Mouse (Mus musculus) kidney, embryonic 15.5 days (tissue): ENCODE data around the gene Psd. TPM values are rescaled to one million over a fixed set of nuclear protein-coding genes. Genes with fewer than 3 reads are reported as not detected.

Experiments used
- ATAC-seq: fragments of 200-750 bp; cut with Nextera tagmentation; replicated peaks from 2 replicates; pipeline ENCODE4 v1.8.0; 2017; ENCODE audit warnings: moderate TSS enrichment; ENCODE audit not compliant: low FRiP score
- H3K27ac ChIP-seq: fragments of 300-500 bp; sonication (generic); 2 replicates; pipeline ENCODE4 v1.5.1; 2015; ENCODE audit warnings: mild to moderate bottlenecking, inconsistent platforms
- H3K27me3 ChIP-seq: fragments of 300-500 bp; sonication (generic); 2 replicates; pipeline ENCODE4 v1.6.1; 2015; ENCODE audit warnings: inconsistent platforms
- H3K36me3 ChIP-seq: fragments of 300-500 bp; sonication (generic); 2 replicates; pipeline ENCODE4 v1.6.1; 2015; ENCODE audit warnings: inconsistent platforms
- H3K4me1 ChIP-seq: fragments of 300-500 bp; sonication (generic); 2 replicates; pipeline ENCODE4 v1.6.1; 2015; ENCODE audit warnings: inconsistent platforms
- H3K4me2 ChIP-seq: fragments of 300-500 bp; sonication (generic); 2 replicates; pipeline ENCODE4 v1.6.1; 2015; ENCODE audit warnings: moderate library complexity, mild to moderate bottlenecking, inconsistent platforms
- H3K4me3 ChIP-seq: fragments of 300-500 bp; sonication (generic); replicated peaks from 2 replicates; pipeline ENCODE4 v1.5.1; 2015; ENCODE audit warnings: mild to moderate bottlenecking, inconsistent platforms
- H3K9ac ChIP-seq: fragments of 300-500 bp; sonication (generic); 2 replicates; pipeline ENCODE4 v1.6.1; 2015; ENCODE audit warnings: mild to moderate bottlenecking, inconsistent platforms
- H3K9me3 ChIP-seq: fragments of 300-500 bp; sonication (generic); replicated peaks from 2 replicates; pipeline ENCODE4 v1.6.1; 2016; ENCODE audit warnings: inconsistent platforms
- WGBS: fragments of 180-500 bp; shearing (Covaris S2); methylation state at CpG from one replicate; pipeline ENCODE4 v1.1.7; 2015; ENCODE audit warnings: mixed read lengths; 5-methylcytosine and 5-hydroxymethylcytosine counted together
- polyA plus RNA-seq: library from polyadenylated mRNA; unstranded; fragments of >200 nt; fragmentation: Nextera tagmentation; extraction: Ambion mirVana; gene quantifications from 2 replicates; pipeline ENCODE4 v1.2.1, GENCODE M21; 2015

Gene Psd
- polyA plus RNA-seq, 1 experiment from 2014 or later, result 7.2 TPM

DNA sequence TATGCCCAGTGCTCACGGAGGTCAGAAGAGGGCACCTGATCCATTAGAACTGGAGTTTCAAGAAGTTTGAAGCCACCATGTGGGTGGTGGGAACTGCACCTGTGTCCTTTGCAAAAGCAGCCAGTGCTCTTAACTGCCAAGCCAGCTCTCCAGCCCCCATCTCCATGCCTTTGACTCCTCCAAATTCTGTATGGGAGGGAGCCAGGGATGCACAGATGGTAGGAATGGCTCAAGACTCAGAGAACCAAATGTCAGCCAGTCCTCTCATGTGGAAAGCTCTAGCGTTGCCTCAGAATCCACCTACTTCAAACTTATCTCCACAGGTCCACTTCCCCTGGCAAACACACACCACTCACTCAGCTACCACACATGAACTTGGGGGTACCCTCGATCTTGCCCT, 7.0 kb upstream of the Psd start:
- WGBS, result 85% methylated on average over 3 of the region's 3 CpGs
- no peak for ATAC-seq

DNA sequence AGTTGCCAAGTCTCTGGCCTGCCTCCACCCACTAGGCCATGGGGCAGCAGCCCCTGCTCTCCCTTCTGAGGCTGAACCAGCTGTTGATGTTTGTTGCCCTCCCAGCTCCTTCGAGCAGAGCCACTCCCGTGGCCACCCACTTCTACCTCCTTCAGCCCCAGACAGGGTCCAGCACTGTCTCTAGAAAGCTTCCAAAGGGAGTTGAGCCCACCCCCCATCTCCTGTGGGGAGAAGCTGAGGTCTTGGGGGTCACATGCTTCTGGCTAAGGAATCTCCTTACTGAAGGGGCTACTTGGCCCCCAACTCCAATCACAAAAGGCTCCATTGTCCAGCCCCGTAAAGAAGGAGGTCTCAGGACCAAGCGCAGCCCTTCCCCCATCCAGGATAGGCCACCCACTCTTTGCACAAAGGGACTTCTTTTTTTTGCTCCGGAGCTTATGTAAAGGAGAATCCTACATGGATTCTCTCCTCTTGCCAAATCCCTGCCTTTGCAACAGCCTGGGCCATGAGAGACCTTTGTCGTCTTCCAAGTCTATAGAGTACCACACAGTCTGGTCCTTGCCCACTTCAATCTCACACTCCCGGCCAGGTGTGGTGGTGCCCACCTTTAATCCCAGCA, 5.9 kb upstream of the Psd start:
- no peak for ATAC-seq
- H3K4me2 ChIP-seq, result no peak overlapping the region
- H3K36me3 ChIP-seq, result peaks cover 24% of the 10 kb centered on the region
- H3K27me3 ChIP-seq, result no peaks in the 10 kb centered on the region
- H3K27ac ChIP-seq, result no peak overlapping the region
- H3K4me3 ChIP-seq, result no peak overlapping the region
- 77% methylated on average over 7 of the region's 7 CpGs for WGBS
- H3K4me1 ChIP-seq, result peaks cover 33% of the 10 kb centered on the region
- no peaks in the 10 kb centered on the region for H3K9me3 ChIP-seq
- H3K9ac ChIP-seq, result no peak overlapping the region

More for the DNA sequence above, 7.0 kb upstream of the Psd start:
- peaks cover 32% of the 10 kb centered on the region for H3K4me1 ChIP-seq
- no peak overlapping the region for H3K4me3 ChIP-seq
- H3K27me3 ChIP-seq, result no peaks in the 10 kb centered on the region
- peaks cover 24% of the 10 kb centered on the region for H3K36me3 ChIP-seq
- no peak overlapping the region for H3K9ac ChIP-seq
- H3K9me3 ChIP-seq, result no peaks in the 10 kb centered on the region
- no peak overlapping the region for H3K4me2 ChIP-seq
- H3K27ac ChIP-seq, result no peak overlapping the region

DNA sequence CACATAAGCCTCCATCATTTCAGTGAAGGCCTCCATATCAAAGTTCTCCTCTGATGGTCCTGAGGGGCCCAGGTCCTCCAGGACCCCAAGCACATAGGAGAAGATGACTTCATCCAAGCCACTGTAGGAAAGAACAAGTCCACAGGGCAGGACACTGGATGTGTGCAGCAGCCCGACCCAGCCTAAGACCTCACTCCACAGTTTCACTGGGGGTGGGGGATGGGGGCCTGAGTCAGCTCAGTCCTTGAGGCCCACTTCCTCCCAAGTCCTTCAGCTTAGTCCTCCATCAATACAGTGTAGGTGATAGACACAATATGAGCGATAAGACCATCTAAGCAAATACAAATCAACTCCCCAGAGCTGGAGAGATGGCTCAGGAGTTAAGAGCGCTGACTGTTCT, 5.0 kb upstream of the Psd start:
- no peak overlapping the region for H3K9ac ChIP-seq
- peaks cover 24% of the 10 kb centered on the region for H3K36me3 ChIP-seq
- 86% methylated on average over 3 of the region's 3 CpGs for WGBS
- H3K4me3 ChIP-seq, result no peak overlapping the region
- H3K27ac ChIP-seq, result no peak overlapping the region
- peaks cover 6% of the 10 kb centered on the region for H3K27me3 ChIP-seq
- H3K4me1 ChIP-seq, result peaks cover 33% of the 10 kb centered on the region
- H3K4me2 ChIP-seq, result no peak overlapping the region
- H3K9me3 ChIP-seq, result no peaks in the 10 kb centered on the region
- no peak for ATAC-seq

DNA sequence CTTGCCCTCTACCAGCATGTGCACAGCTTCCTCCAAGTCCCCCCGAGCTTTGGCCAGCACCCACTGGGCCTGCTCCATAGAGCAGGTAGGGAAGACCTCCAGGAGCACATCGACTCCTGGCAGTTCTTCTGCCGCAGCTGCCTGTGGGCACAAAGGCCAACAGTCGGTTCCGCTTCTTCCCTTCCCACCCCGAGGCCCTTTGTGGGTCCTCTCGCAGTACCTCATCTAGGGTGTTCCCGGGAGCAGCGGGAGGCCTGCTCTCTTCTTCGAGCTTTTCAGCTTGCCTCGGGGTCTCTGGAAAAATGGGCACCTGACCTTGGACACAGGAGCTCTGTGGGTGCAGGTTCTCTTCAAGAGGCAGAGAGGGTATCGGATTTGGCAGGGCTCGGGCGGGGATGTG, 4.4 kb upstream of the Psd start:
- Histone ChIP-seq H3K4me2 (no peak overlapping the region), H3K27ac (no peak overlapping the region), H3K27me3 (peaks cover 12% of the 10 kb centered on the region), H3K36me3 (peaks cover 24% of the 10 kb centered on the region), H3K9ac (no peak overlapping the region), H3K4me3 (no peak overlapping the region), H3K4me1 (peaks cover 33% of the 10 kb centered on the region), H3K9me3 (no peaks in the 10 kb centered on the region)
- WGBS, result 91% methylated on average over 14 of the region's 14 CpGs
- ATAC-seq, result no peak

DNA sequence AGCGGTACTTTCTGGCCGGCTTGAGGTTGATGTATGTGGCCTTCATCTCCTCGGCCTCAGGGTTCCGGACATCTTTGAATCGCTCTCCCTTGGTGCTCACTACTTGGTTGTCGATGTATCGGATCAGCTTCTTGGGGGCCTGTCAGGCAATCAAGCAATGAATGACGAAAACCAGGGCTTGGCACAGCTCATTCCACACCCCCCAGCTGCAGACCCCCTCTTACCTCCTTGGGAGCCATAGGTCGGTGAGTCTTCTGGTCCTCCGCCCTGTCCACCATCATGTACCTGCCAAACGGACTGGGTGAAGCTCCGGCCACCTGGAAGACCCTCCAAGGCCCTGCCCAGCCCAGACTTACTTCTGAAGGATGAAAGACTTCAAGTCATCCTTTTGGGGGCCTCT, 3.7 kb upstream of the Psd start:
- H3K27ac ChIP-seq, result no peak overlapping the region
- peaks cover 24% of the 10 kb centered on the region for H3K36me3 ChIP-seq
- H3K4me2 ChIP-seq, result no peak overlapping the region
- peaks cover 33% of the 10 kb centered on the region for H3K4me1 ChIP-seq
- no peak overlapping the region for H3K9ac ChIP-seq
- WGBS, result 90% methylated on average over 12 of the region's 12 CpGs
- no peak for ATAC-seq
- H3K27me3 ChIP-seq, result peaks cover 19% of the 10 kb centered on the region
- no peaks in the 10 kb centered on the region for H3K9me3 ChIP-seq
- H3K4me3 ChIP-seq, result no peak overlapping the region

DNA sequence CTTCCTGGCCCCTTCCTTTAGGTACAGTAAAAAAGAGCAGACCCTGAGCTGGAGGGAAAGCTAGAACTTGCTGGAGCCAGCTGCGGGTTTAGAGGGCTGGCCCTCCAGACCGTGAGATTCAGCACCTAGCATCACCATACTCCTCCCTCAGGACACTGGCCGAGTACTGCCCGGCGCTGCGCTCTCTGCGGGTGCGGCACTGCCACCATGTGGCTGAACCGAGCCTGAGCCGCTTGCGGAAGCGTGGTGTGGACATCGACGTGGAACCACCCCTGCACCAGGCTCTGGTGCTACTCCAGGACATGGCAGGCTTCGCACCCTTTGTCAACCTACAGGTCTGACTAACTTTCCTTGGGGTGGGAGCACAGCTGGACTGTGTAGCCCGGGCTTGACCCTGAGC, 3.0 kb upstream of the Psd start:
- peaks cover 33% of the 10 kb centered on the region for H3K4me1 ChIP-seq
- H3K36me3 ChIP-seq, result peaks cover 24% of the 10 kb centered on the region
- 5% methylated on average over 16 of the region's 16 CpGs for WGBS
- peak; percentile 66 for ATAC-seq
- no peaks in the 10 kb centered on the region for H3K9me3 ChIP-seq
- H3K27ac ChIP-seq, result no peak overlapping the region
- H3K27me3 ChIP-seq, result peaks cover 26% of the 10 kb centered on the region
- H3K4me3 ChIP-seq, result peak overlapping the region; percentile 59
- peak overlapping the region; percentile 86 for H3K4me2 ChIP-seq
- no peak overlapping the region for H3K9ac ChIP-seq

DNA sequence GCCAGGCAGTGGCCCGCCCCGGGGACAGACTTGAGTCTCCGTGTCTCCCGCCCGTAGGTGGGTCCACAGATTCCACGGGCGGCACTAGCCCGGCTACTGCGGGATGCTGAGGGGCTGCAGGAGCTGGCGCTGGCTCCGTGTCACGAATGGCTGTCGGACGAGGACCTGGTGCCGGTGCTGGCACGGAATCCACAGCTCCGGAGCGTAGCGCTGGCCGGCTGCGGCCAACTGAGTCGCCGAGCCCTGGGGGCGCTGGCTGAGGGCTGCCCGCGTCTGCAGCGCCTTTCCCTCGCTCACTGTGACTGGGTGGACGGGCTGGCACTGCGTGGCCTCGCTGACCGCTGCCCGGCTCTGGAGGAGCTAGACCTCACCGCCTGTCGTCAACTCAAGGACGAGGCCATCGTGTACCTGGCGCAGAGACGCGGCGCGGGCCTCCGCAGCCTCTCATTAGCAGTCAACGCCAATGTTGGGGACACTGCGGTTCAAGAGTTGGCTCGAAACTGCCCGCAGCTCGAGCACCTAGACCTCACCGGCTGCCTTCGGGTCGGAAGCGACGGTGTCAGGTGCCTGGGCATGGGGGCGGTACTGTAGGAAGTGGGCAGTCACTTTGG, 2.2 kb upstream of the Psd start:
- WGBS, result 1% methylated on average over 54 of the region's 54 CpGs
- H3K9ac ChIP-seq, result peak overlapping the region; percentile 50
- peaks cover 33% of the 10 kb centered on the region for H3K4me1 ChIP-seq
- peak; percentile 11 for ATAC-seq
- peaks cover 24% of the 10 kb centered on the region for H3K36me3 ChIP-seq
- H3K4me2 ChIP-seq, result peak overlapping the region; percentile 86
- peak overlapping the region; percentile 89 for H3K27ac ChIP-seq
- H3K9me3 ChIP-seq, result no peaks in the 10 kb centered on the region
- H3K27me3 ChIP-seq, result peaks cover 34% of the 10 kb centered on the region
- H3K4me3 ChIP-seq, result peak overlapping the region; percentile 59

DNA sequence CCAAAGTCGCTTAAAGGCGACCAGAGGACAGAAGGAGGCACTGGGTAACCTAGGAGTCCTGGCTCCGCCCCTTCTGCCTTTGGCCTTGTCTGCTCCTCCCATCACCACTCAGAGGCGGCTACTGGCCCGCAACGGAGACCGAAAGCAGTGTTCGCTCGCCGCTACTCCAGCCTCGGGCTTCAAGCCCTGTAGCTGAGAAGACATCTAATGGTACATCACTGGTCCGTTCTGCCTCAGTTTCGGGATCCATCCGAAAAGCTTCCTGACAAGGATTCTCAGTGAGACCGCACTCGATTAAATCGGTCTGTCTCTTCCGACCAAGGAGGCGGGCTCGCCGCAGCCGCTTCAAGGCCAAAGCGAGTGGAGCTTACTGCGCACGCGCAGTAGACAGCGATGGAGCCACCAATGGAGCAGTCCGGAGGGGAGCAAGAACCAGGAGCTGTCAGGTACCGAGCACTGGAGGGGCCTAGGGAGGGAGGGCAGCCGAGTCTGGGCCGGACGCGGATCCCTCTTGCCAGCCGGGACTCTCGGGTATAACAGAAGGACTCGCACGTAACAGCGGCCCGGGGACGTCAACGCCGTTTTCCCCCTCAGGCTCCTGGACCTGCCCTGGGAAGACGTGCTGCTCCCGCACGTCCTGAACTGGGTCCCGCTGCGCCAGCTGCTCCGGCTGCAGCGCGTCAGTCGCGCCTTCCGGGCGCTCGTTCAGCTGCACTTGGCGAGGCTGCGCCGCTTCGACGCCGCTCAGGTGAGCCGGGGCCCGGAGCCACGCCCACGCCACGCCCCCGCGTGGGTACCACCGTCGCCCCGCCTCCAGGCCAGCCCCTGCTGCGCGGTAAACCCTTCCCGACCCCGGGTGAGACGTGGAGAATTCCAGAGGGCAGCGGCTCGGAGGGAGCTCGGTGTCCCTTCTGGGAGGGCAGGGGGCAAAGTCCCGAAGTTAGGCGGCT, 1.4 kb upstream of the Psd start, which contains the start of gene Fbxl15:
Gene Fbxl15, plus strand, starts transcription at position 104 of the 950 bp plus-strand sequence.
- WGBS, result under 1% methylated on average over 81 of the region's 81 CpGs
- Histone ChIP-seq H3K36me3 (peaks cover 24% of the 10 kb centered on the region), H3K9me3 (no peaks in the 10 kb centered on the region), H3K27ac (peak within 1 kb of the TSS; percentile 89), H3K4me3 (peak within 1 kb of the TSS; percentile 59), H3K4me2 (peak within 1 kb of the TSS; percentile 86), H3K27me3 (peaks cover 42% of the 10 kb centered on the region), H3K4me1 (peaks cover 33% of the 10 kb centered on the region), H3K9ac (peak within 1 kb of the TSS; percentile 50)
- ATAC-seq, result peak; percentile 89

DNA sequence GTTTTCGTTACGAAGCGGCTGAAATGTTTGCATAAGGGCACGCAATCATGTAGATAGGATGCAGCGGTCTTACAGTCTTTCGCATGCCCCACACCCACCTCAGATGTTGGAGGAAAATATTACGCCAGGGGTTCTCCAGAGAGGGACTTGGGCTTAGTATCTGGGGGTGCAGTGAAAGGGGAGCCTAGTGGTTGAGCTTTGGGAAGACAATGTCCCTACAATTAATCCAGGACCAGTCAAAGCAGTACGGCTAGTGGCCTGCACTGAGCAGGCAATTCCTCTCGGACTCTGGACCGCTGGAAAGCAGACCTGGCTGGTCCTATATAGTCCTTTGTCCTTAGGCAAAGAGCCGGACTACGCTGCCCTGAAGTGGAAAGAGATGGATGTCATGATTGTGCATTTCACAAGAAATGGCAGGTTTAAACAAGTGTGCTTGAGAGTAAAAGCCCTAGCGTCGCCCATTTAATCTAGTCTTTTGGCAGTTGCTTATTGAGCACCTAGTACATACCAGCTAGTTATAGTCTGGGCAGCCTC, 642 bp upstream of the Psd start:
- Histone ChIP-seq H3K9ac (peak overlapping the region; percentile 50; the same call in 1 of the 2 replicates), H3K4me2 (peak overlapping the region; percentile 86), H3K27me3 (peaks cover 50% of the 10 kb centered on the region), H3K4me3 (peak overlapping the region; percentile 59), H3K9me3 (no peaks in the 10 kb centered on the region), H3K36me3 (peaks cover 21% of the 10 kb centered on the region), H3K4me1 (peaks cover 33% of the 10 kb centered on the region), H3K27ac (peak overlapping the region; percentile 89)
- ATAC-seq, result no peak
- WGBS, result 37% methylated on average over 14 of the region's 14 CpGs

DNA sequence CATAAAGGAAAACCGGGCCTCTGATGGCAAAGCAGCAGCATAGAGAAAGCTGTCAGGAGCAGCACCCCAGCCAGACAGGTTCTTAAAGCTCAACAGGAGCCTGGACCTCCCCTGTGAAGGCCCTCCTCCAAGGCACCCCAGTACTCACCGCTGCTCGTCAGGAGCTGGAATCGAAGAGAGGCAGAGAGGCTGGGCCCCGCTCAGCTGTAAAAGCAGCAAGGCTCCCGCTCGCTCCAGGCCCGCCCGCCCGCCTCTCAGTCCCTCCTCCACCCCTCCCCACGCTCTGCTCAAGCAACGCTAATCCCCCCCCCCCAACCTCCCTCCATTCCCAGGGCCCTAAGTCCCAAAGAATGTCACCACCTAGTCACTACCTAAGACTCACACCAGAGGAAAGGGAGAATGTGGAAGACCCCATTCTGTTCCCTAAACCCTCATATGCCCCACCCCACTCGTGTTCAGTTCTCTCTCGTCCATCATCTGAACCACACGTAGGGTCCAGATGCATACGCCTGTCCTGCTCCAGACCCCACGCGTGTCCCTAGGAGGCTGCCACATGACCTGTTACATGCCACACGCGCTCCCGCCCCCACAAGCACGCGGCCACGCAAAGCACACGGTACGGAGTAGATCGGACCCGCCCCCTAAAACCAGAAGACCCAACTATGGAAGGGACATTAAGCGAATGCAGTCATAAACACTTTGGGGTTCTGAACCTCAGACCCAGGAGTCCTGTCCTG, 769 bp downstream of the Psd start:
- Histone ChIP-seq H3K27me3 (peaks cover 64% of the 10 kb centered on the region), H3K9me3 (no peaks in the 10 kb centered on the region), H3K27ac (no peak overlapping the region), H3K4me1 (peaks cover 39% of the 10 kb centered on the region), H3K9ac (no peak overlapping the region), H3K36me3 (peaks cover 11% of the 10 kb centered on the region), H3K4me2 (peak overlapping the region; percentile 86; the same call in 1 of the 2 replicates), H3K4me3 (peak overlapping the region; percentile 59; the same call in 1 of the 2 replicates)
- no peak for ATAC-seq
- 4% methylated on average over 29 of the region's 29 CpGs for WGBS

DNA sequence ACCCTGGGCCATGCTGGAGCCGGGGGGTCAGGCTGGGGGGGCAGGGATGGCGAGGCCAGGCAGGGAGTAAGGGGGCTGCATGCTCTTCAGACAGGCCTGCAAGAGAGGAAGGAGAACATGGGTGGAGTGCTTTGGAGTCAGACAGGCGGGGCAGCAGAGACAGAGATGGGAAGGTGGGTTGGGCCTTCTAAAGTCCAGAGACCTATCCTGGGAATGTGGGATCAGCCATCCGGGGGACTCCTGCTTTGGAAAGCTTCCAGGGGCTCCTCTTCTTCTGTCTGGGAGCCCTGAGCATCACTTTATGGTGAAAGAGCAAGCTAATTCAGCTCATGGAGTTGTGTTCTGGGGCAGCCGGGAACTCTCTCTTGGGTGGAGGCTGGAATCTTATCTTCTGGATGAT, 2.0 kb downstream of the Psd start:
- Histone ChIP-seq H3K4me3 (no peak overlapping the region), H3K27ac (no peak overlapping the region), H3K4me2 (no peak overlapping the region), H3K27me3 (peaks cover 76% of the 10 kb centered on the region), H3K4me1 (peaks cover 36% of the 10 kb centered on the region), H3K9ac (no peak overlapping the region), H3K36me3 (no peaks in the 10 kb centered on the region), H3K9me3 (no peaks in the 10 kb centered on the region)
- 62% methylated on average over 5 of the region's 5 CpGs for WGBS
- ATAC-seq, result no peak
